Mouse (Mus musculus): Measurements from ENCODE around the gene Wdr86. TPM values are rescaled to one million over a fixed set of nuclear protein-coding genes. Genes with fewer than 3 reads are reported as not detected.
"Not testable (repeated sequence)": the region's sequence is repeated elsewhere in the genome, so short reads cannot be mapped to it uniquely, and the experiment has no call there.

Wdr86 gene
- total RNA-seq (2014; fragmentation: Nextera tagmentation) (not detected in 2 replicates), total RNA-seq (2017) (under 0.01 and 0.44 TPM in 2 replicates), polyA plus RNA-seq (2012) (not detected in 2 replicates)

DNA sequence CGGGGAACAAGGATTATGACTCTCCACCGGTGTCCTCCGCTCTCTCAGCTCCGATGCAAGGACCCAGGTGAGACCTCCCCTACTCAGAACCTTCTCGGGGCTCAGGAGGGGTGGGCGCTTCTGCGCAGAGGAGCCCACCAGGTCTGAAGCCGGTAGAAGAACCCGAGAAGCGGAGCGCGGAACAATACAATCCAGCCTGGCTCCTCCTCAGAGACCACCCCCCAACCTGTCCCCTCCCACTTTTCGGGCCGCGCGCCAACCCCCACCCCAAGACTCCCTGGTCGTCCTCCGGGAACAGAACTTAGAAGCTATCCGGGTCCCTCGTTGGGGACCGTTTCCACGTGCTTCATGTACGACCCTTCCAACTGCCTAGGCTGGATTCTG, at the start of gene Wdr86:
TSS of gene Wdr86 (minus strand) at position 240 of the 384 bp plus-strand sequence.
- no peak for DNase-seq (ENCODE audit: low spot score)
- no peak for ATAC-seq (ENCODE audit: extremely low read depth, insufficient number of reproducible peaks, low FRiP score, poor library complexity, severe bottlenecking)
- H3K4me3 ChIP-seq (ENCODE audit: low read depth, low read length), result no peak within 1 kb of the TSS
- no peak for TF ChIP-seq GATA2 (IDR thresholded peaks at IDR 0.05; ENCODE audit: borderline replicate concordance, low read depth, low read length)
- TF ChIP-seq TAL1 (conservative IDR thresholded peaks at IDR 0.05; ENCODE audit: low read depth, low read length), result no peak
- no peak for TF ChIP-seq CTCF (IDR thresholded peaks at IDR 0.05; ENCODE audit: low read depth, low read length)
- no peak for TF ChIP-seq POLR2AphosphoS5 (IDR thresholded peaks at IDR 0.05; ENCODE audit: insufficient replicate concordance, low read depth, low read length)
- TF ChIP-seq GATA1 (IDR thresholded peaks at IDR 0.05; ENCODE audit: borderline replicate concordance, low read length), result no peak
- H3K36me3 ChIP-seq (replicated peaks), result no peaks in the 10 kb centered on the region
- H3K27me3 ChIP-seq (ENCODE audit: insufficient read depth, low read length), result peaks cover 36% of the 10 kb centered on the region
- H3K9me3 ChIP-seq (replicated peaks), result no peaks in the 10 kb centered on the region
- 0 out of 2 replicates have a peak, but pooled peaks cover 4% of the 10 kb centered on the region for H3K4me1 ChIP-seq (ENCODE audit: insufficient read depth, low read depth, low read length)

DNA sequence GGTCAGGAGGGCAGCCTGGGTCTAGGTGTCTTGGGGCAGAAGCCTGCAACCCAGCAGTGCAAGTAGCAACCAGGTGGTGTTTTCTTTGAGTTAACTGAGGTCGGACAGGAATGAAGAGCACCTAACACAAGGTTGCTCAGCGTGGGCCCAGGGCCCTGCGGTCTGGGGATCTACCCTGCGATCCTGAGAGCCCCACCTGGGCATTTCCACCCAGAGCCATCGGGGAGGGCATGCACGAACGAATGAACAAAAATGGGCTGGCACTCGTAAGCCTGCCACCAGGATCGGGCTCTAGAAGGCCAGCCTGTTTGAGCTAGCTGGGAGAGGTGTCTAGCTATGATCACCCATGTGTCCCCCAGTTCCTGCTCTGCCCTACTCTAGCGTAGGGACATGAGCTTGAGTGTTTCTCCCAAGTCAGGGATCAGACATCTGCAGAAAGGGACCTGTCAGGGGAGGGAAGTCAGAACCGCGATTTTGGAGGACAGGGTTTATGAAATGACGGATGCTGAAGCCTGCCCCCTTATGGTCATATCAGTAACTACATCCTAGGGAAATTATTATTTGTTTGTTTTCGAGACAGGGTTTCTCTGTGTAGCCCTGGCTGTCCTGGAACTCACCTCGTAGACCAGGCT, 49.5 kb upstream of the Wdr86 start:
- Histone ChIP-seq H3K36me3 (replicated peaks) (no peaks in the 10 kb centered on the region), H3K4me3 (ENCODE audit: low read depth, low read length) (no peak overlapping the region), H3K4me1 (ENCODE audit: insufficient read depth, low read depth, low read length) (peaks cover 19% of the 10 kb centered on the region), H3K9me3 (replicated peaks) (0 out of 2 replicates have a peak, but pooled peaks cover 4% of the 10 kb centered on the region), H3K27me3 (ENCODE audit: insufficient read depth, low read length) (peaks cover 20% of the 10 kb centered on the region)
- TF ChIP-seq POLR2AphosphoS5 (IDR thresholded peaks at IDR 0.05; ENCODE audit: insufficient replicate concordance, low read depth, low read length) (no peak), CTCF (IDR thresholded peaks at IDR 0.05; ENCODE audit: low read depth, low read length) (peak; percentile 59)
- DNase-seq (ENCODE audit: low spot score) (no peak), ATAC-seq (ENCODE audit: extremely low read depth, insufficient number of reproducible peaks, low FRiP score, poor library complexity, severe bottlenecking) (no peak)

DNA sequence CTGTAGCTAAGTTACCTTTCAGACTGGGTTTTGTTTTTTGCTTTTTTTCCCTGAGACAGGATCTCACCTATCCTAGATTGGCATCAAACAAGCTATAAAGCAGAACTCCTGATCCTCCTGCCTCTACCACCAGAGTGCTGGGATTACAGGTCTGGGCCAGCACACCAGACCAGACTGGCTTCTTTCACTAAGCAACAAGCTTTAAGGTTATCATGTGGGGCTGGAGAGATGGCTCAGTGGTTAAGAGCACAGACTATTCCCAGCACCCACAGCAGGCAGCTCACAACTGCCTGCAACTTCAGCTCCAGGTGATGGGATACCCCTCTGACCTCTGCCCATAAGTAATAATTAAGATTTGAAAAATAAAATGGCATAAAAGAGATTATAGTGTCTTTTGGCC, 48.8 kb upstream of the Wdr86 start:
- no peak for DNase-seq (ENCODE audit: low spot score)

DNA sequence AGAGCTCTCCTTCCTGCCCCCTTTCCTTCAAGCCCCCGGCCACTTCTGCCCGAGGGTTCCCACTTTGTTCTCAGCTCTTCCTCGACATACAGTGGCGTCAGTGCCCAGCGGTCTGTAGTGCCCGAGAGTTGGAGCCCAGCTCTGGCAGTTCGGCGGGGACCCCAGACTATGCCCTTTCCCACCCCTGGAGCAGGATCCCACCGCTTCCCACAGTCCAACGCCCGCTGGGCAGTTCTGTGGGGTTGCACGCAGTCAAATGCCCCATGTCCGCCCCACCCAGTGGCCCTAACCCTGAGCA, 48.3 kb upstream of the Wdr86 start:
- DNase-seq (ENCODE audit: low spot score), result no peak
- no peak for TF ChIP-seq CTCF (IDR thresholded peaks at IDR 0.05; ENCODE audit: low read depth, low read length)
- peaks cover 18% of the 10 kb centered on the region for H3K27me3 ChIP-seq (ENCODE audit: insufficient read depth, low read length)
- H3K4me1 ChIP-seq (ENCODE audit: insufficient read depth, low read depth, low read length), result peaks cover 19% of the 10 kb centered on the region
- ATAC-seq (ENCODE audit: extremely low read depth, insufficient number of reproducible peaks, low FRiP score, poor library complexity, severe bottlenecking), result no peak
- no peaks in the 10 kb centered on the region for H3K36me3 ChIP-seq (replicated peaks)
- no peaks in the 10 kb centered on the region for H3K9me3 ChIP-seq (replicated peaks)
- no peak overlapping the region for H3K4me3 ChIP-seq (ENCODE audit: low read depth, low read length)

More for the DNA sequence above, 48.8 kb upstream of the Wdr86 start:
- no peak for ATAC-seq (ENCODE audit: extremely low read depth, insufficient number of reproducible peaks, low FRiP score, poor library complexity, severe bottlenecking)
- peaks cover 20% of the 10 kb centered on the region for H3K27me3 ChIP-seq (ENCODE audit: insufficient read depth, low read length)
- TF ChIP-seq GATA2 (IDR thresholded peaks at IDR 0.05; ENCODE audit: borderline replicate concordance, low read depth, low read length) (no peak), POLR2AphosphoS5 (IDR thresholded peaks at IDR 0.05; ENCODE audit: insufficient replicate concordance, low read depth, low read length) (no peak), TAL1 (conservative IDR thresholded peaks at IDR 0.05; ENCODE audit: low read depth, low read length) (no peak)
- H3K4me1 ChIP-seq (ENCODE audit: insufficient read depth, low read depth, low read length), result peaks cover 19% of the 10 kb centered on the region
- no peaks in the 10 kb centered on the region for H3K36me3 ChIP-seq (replicated peaks)
- H3K4me3 ChIP-seq (ENCODE audit: low read depth, low read length), result no peak overlapping the region
- H3K9me3 ChIP-seq (replicated peaks), result no peaks in the 10 kb centered on the region

DNA sequence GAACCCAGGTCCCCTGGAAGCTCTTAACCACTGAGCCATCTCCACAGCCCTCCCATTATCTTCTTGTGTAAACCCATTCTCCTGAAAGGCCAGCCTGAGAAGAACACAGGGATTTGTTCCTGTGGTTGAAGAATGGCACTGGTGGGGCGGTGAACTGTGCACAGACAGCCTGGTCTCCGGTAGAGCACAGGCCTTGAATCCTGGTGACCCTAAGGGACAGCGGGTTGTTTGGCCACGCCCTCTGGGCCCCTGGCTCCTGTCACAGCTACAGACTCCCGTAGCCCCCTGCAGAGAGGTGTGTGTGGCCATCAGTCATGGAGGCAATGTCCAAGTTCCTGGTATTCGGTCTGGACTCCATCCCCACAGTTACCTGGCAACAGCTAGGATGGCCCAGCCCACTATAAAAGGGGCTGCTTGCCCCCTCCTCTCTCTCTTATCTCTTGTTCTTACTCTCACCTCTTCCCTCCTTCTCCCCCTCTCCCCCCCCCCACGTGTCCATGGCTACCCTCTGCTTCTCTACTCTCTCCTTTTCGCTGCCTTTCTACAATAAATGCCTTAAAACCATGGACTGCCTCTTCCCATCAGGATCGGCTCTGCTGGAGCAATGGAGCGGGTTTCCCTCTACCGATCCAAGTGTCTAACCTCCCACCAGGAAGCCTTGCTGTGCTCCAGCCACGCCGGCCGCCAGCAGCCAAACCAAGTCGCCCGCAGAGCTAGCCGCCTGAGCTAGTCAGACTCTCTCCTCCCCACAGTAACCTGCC, 47.7 kb upstream of the Wdr86 start:
- TF ChIP-seq TAL1 (conservative IDR thresholded peaks at IDR 0.05; ENCODE audit: low read depth, low read length), result no peak
- no peak for TF ChIP-seq CTCF (IDR thresholded peaks at IDR 0.05; ENCODE audit: low read depth, low read length)
- no peak for TF ChIP-seq GATA2 (IDR thresholded peaks at IDR 0.05; ENCODE audit: borderline replicate concordance, low read depth, low read length)
- TF ChIP-seq GATA1 (IDR thresholded peaks at IDR 0.05; ENCODE audit: borderline replicate concordance, low read length), result no peak
- no peak for TF ChIP-seq POLR2AphosphoS5 (IDR thresholded peaks at IDR 0.05; ENCODE audit: insufficient replicate concordance, low read depth, low read length)
- no peak for DNase-seq (ENCODE audit: low spot score)
- Histone ChIP-seq H3K4me1 (ENCODE audit: insufficient read depth, low read depth, low read length) (peaks cover 19% of the 10 kb centered on the region), H3K36me3 (replicated peaks) (no peaks in the 10 kb centered on the region), H3K27me3 (ENCODE audit: insufficient read depth, low read length) (peaks cover 14% of the 10 kb centered on the region), H3K4me3 (ENCODE audit: low read depth, low read length) (no peak overlapping the region), H3K9me3 (replicated peaks) (no peaks in the 10 kb centered on the region)
- ATAC-seq (ENCODE audit: extremely low read depth, insufficient number of reproducible peaks, low FRiP score, poor library complexity, severe bottlenecking), result no peak

DNA sequence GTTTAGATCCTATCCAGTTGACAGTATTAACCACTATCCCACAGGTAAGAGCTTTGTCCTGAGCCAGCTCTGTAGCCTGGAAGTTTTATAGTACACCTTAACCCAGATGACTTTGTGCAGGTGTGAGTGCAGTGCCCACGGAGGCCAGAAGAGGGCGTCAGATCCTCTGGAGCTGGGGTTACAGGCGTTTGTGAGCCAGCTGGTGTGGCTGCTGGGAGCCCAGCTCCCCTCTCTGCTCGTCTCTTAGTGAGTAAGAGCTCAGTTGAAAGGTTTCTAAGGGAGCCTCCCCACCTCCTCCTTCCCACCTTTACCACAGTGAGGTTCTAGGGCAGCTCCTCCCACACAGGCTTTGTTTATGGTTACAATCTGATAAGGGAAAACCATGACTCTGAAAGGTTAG, 46.2 kb upstream of the Wdr86 start:
- no peaks in the 10 kb centered on the region for H3K9me3 ChIP-seq (replicated peaks)
- H3K4me1 ChIP-seq (ENCODE audit: insufficient read depth, low read depth, low read length), result peaks cover 19% of the 10 kb centered on the region
- TF ChIP-seq GATA1 (IDR thresholded peaks at IDR 0.05; ENCODE audit: borderline replicate concordance, low read length) (no peak), GATA2 (IDR thresholded peaks at IDR 0.05; ENCODE audit: borderline replicate concordance, low read depth, low read length) (no peak), TAL1 (conservative IDR thresholded peaks at IDR 0.05; ENCODE audit: low read depth, low read length) (no peak), POLR2AphosphoS5 (IDR thresholded peaks at IDR 0.05; ENCODE audit: insufficient replicate concordance, low read depth, low read length) (no peak), CTCF (IDR thresholded peaks at IDR 0.05; ENCODE audit: low read depth, low read length) (no peak)
- H3K27me3 ChIP-seq (ENCODE audit: insufficient read depth, low read length), result peaks cover 13% of the 10 kb centered on the region
- no peak overlapping the region; the same call in 1 of the 2 replicates for H3K4me3 ChIP-seq (ENCODE audit: low read depth, low read length)
- ATAC-seq (ENCODE audit: extremely low read depth, insufficient number of reproducible peaks, low FRiP score, poor library complexity, severe bottlenecking) (peak; percentile 40), DNase-seq (ENCODE audit: low spot score) (peak; percentile 43)
- H3K36me3 ChIP-seq (replicated peaks), result no peaks in the 10 kb centered on the region

DNA sequence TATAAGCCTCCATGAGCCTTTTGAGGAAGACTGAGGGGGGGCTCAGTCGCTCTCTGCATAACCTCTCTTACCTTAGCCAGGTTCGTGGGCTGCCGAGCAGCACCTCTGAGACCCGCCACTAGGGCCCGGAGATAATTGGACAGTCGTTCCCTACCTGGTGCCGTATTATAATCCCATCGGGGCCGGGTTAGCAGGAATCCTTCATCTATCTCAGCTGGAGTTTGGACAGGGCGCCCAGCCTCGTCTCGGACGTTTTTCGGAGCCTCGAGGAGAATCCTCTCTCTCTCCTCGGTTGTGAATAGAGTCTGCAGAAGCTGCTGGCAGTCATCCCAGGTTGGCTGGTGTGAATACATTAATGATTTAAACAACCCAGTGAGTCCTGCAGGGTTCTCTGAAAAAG, 44.0 kb upstream of the Wdr86 start:
- H3K36me3 ChIP-seq (replicated peaks); H3K9me3 ChIP-seq (replicated peaks); ATAC-seq (ENCODE audit: extremely low read depth, insufficient number of reproducible peaks, low FRiP score, poor library complexity, severe bottlenecking); H3K27me3 ChIP-seq (ENCODE audit: insufficient read depth, low read length); H3K4me3 ChIP-seq (ENCODE audit: low read depth, low read length); DNase-seq (ENCODE audit: low spot score): not testable (repeated sequence)
- peaks cover 16% of the 10 kb centered on the region for H3K4me1 ChIP-seq (ENCODE audit: insufficient read depth, low read depth, low read length)
